Mouse (Mus musculus) liver, adult 2 months (tissue): ENCODE measurements around the gene Igfbp6.

Experiments
- CTCF ChIP-seq: fragments of 200-500 bp; IDR thresholded peaks from 2 replicates; pipeline ENCODE4 v1.5.1; 2011; ENCODE audit warnings: low read depth, low read length, control low read depth
- POLR2A ChIP-seq: fragments of 200-500 bp; IDR thresholded peaks from 2 replicates; pipeline ENCODE4 v1.6.1; 2011; ENCODE audit warnings: low read length, control low read depth; ENCODE audit not compliant: insufficient read depth; ENCODE audit errors: extremely low read depth

DNA sequence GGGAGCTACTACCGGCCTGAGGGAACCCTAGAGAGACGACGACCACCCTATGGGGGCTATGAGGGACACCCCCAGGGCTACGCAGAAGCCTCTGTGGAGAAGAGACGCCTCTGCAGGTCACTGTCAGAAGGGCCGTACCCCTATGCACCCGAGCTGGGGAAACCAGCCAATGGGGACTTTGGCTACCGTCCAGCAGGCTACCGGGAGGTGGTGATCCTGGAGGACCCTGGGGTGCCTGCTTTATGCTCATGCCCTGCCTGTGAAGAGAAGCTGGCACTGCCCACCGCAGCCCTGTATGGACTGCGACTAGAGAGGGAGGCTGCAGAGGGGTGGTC is 32.7 kb upstream of the Igfbp6 start:
- no peak for TF ChIP-seq CTCF
- no peak for TF ChIP-seq POLR2A
